Mouse (Mus musculus) heart, adult 2 months (tissue): ENCODE results near the gene Gm4792. TPM values are rescaled to one million over a fixed set of nuclear protein-coding genes. Genes with fewer than 3 reads are reported as not detected.

ENCODE experiments used
- DNase-seq, 2 experiments: peaks; one replicate each; pipeline ENCODE4 v3.0.0; 2021
- H3K27ac ChIP-seq: fragments of 200-600 bp; 2 replicates; pipeline ENCODE4 v1.8.1; 2022
- H3K27me3 ChIP-seq: fragments of 200-500 bp; 2 replicates; pipeline ENCODE4 v1.6.1; 2012; ENCODE audit warnings: mild to moderate bottlenecking, low read length, inconsistent platforms, mixed read lengths; ENCODE audit not compliant: control insufficient read depth, insufficient read depth
- H3K36me3 ChIP-seq: fragments of 200-500 bp; 2 replicates; pipeline ENCODE4 v1.6.1; 2012; ENCODE audit warnings: low read length, inconsistent platforms; ENCODE audit not compliant: control insufficient read depth, insufficient read depth
- H3K4me1 ChIP-seq: fragments of 200-500 bp; 2 replicates; pipeline ENCODE4 v1.6.1; 2011; ENCODE audit warnings: low read length; ENCODE audit not compliant: control insufficient read depth, insufficient read depth
- H3K4me3 ChIP-seq: fragments of 200-600 bp; 2 replicates; pipeline ENCODE4 v1.8.1; 2022
- H3K79me2 ChIP-seq: fragments of 200-500 bp; replicated peaks from 2 replicates; pipeline ENCODE4 v1.6.1; 2012; ENCODE audit warnings: mild to moderate bottlenecking, inconsistent platforms, low read length, moderate library complexity, mixed read lengths; ENCODE audit not compliant: control insufficient read depth, insufficient read depth
- H3K9ac ChIP-seq: fragments of 200-500 bp; 2 replicates; pipeline ENCODE4 v1.6.1; 2012; ENCODE audit warnings: low read depth, mild to moderate bottlenecking, control low read depth, inconsistent platforms, low read length, mixed read lengths
- CTCF ChIP-seq: fragments of 200-600 bp; IDR thresholded peaks from 2 replicates; pipeline ENCODE4 v1.8.1; 2022; ENCODE audit warnings: antibody characterized with exemption, mild to moderate bottlenecking, moderate library complexity
- EP300 ChIP-seq: fragments of 200-500 bp; IDR thresholded peaks from 2 replicates; pipeline ENCODE4 v1.6.1; 2011; ENCODE audit warnings: low read depth, low read length, control low read depth; ENCODE audit not compliant: insufficient read depth
- POLR2A ChIP-seq: fragments of 200-500 bp; IDR thresholded peaks from 2 replicates; pipeline ENCODE4 v1.6.1; 2011; ENCODE audit warnings: mild to moderate bottlenecking, low read depth, low read length, control low read depth; ENCODE audit not compliant: insufficient read depth
- WGBS: fragments of 180-500 bp; shearing (Covaris S2); methylation state at CpG from one replicate; pipeline ENCODE4 v1.1.7; 2018; 5-methylcytosine and 5-hydroxymethylcytosine counted together
- intact Hi-C: fragments of 180-260 bp; cut with DNase I; formaldehyde crosslinking; loops from one replicate; pipeline ENCODE4 v1.15.1; 2025
- polyA plus RNA-seq: library from polyadenylated mRNA; depleted of rRNA; stranded (reverse); fragments of >200 nt; gene quantifications from 2 replicates; pipeline ENCODE4 v1.2.3, GENCODE M21; 2012
- total RNA-seq, 2 experiments: library from RNA; stranded (reverse); gene quantifications; 2 replicates each; pipeline ENCODE4 v1.2.3; 2021

Gm4792 gene
- total and polyA plus RNA-seq, 3 experiments: not detected

DNA sequence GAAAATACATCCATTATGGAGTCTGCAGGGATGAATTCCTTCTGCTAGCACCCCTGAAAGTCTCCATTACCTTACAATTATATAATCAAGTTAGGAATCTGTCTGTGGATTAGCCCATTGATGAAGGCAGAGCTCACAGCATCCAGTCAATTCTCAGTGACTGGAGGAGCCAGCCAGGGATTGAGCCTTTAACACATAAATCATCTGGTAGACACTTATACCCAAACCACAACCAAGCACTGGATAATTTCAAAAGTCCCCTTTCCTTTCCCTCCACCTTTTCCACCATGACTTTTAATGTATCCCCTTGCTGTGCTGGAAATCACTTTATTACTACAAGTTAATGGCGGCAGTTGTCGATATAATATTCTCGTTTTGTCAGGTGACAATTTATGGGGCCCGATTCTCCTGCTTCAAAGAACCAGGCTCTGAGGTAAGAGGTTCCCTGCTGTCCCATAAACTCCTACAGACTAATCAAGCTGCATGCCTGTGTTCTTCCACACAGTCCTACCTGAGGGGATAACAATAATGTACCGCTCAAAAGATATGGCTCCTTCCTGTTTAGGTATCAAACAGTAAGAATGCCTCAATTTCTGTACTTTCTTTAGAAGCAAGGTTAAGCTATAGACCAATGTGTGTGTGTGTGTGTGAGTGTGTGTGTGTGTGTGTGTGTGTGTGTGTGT is 2.4 kb downstream of the Gm4792 start:
- intact Hi-C loops: no loop called here
- WGBS: 88% methylated on average over 5 of the region's 5 CpGs
- no peak overlapping the region for H3K9ac ChIP-seq

DNA sequence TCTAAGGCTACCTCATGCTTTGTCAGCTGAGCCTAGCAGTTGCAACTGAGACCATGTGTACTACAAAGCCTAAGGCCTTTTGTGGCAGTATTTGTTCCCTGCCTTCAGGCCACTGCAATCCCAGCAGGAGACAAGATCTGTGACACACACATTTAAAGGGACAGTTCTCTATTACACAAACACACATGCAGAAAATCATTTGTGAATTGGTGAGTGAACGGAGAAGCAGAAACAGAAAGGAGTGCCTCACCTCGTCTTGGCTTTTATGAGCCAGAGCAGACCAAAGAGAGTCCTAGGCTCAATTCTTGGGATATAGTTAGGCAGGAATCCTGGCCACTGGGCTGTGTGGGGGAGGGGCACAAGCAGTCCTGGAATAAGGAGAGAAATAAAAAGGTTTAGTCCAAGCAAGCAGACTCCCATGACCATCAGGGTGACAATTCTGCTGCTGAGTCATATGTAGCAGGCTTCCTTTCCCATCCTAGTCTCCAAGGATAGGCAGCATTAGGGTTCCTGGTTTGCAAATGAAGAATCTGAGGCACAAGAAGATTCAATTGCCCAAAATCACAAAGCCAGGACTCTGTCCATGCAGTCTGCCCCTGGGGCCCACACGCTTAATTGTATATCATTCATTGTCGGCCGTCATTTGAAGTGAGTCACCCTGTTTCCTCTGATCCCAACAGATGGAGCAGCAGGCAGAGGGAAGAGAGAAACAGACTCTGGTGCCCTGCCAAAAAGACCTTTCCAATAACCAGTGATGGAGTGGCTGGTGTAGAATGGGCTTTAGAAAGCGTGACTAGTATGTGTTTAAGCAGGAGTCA is 3.4 kb downstream of the Gm4792 start:
- H3K36me3 ChIP-seq: no peaks in the 10 kb centered on the region
- H3K27ac ChIP-seq: no peak overlapping the region
- intact Hi-C loops: no loop called here
- H3K4me3 ChIP-seq: no peak overlapping the region
- H3K79me2 ChIP-seq: no peaks in the 10 kb centered on the region
- no peak overlapping the region for H3K9ac ChIP-seq
- no peaks in the 10 kb centered on the region for H3K27me3 ChIP-seq
- no peak for TF ChIP-seq POLR2A
- TF ChIP-seq CTCF: no peak
- TF ChIP-seq EP300: no peak
- WGBS: 59% methylated on average over 6 of the region's 6 CpGs
- H3K4me1 ChIP-seq: no peaks in the 10 kb centered on the region
- no peak for DNase-seq

More for the DNA sequence above, 2.4 kb downstream of the Gm4792 start:
- DNase-seq: no peak
- Histone ChIP-seq H3K79me2 (no peaks in the 10 kb centered on the region), H3K27ac (no peak overlapping the region), H3K27me3 (no peaks in the 10 kb centered on the region), H3K4me3 (no peak overlapping the region), H3K4me1 (no peaks in the 10 kb centered on the region), H3K36me3 (no peaks in the 10 kb centered on the region)
- TF ChIP-seq POLR2A (no peak), CTCF (no peak), EP300 (no peak)

DNA sequence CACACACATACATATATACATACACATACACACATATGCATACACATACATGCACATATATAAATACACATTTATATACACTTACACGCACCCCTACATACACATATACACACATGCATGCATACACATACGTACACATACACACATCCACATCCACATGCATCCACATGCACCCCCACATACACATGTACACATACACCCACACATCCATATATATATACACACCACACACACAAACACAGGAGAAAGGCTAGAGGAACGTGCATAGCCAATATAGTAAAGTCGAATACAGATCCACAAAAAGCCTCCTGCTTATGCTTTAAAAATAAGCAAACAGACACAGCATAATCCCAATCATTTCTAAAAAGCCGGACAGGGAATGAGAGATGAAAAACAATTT is 4.1 kb downstream of the Gm4792 start:
- H3K27ac ChIP-seq: no peak overlapping the region
- no peaks in the 10 kb centered on the region for H3K36me3 ChIP-seq
- no peaks in the 10 kb centered on the region for H3K27me3 ChIP-seq
- 92% methylated on average over 5 of the region's 5 CpGs for WGBS
- H3K4me1 ChIP-seq: no peaks in the 10 kb centered on the region
- TF ChIP-seq EP300 (no peak), CTCF (no peak), POLR2A (no peak)
- H3K9ac ChIP-seq: no peak overlapping the region
- intact Hi-C loops: no loop called here
- H3K4me3 ChIP-seq: no peak overlapping the region
- no peaks in the 10 kb centered on the region for H3K79me2 ChIP-seq
- DNase-seq: no peak

DNA sequence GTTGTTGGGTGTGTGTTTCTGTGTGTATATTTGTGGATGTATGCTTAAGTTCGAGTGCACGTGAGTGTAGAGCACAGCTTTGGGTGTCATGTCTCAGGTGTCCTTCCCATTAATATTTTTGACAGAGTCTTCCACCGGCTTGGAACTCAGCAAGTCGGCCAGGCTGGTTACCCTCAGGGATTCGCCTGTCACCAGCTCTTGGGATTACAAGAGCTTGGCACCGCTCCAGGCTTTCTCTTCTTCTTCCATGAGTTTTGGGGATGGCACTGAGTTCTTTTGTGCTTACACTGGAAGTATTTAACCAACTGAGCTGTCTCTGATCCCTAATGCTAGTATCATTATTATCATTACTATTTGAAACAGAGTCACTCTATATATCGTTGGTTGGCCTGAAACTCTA is 15.7 kb downstream of the Gm4792 start:
- Histone ChIP-seq H3K4me1 (no peaks in the 10 kb centered on the region), H3K4me3 (no peak overlapping the region), H3K9ac (no peak overlapping the region), H3K27ac (no peak overlapping the region), H3K36me3 (no peaks in the 10 kb centered on the region), H3K27me3 (no peaks in the 10 kb centered on the region), H3K79me2 (no peaks in the 10 kb centered on the region)
- 72% methylated on average over 7 of the region's 7 CpGs for WGBS
- no peak for DNase-seq
- TF ChIP-seq EP300: no peak
- no peak for TF ChIP-seq CTCF
- no peak for TF ChIP-seq POLR2A
- intact Hi-C loops: no loop called here

DNA sequence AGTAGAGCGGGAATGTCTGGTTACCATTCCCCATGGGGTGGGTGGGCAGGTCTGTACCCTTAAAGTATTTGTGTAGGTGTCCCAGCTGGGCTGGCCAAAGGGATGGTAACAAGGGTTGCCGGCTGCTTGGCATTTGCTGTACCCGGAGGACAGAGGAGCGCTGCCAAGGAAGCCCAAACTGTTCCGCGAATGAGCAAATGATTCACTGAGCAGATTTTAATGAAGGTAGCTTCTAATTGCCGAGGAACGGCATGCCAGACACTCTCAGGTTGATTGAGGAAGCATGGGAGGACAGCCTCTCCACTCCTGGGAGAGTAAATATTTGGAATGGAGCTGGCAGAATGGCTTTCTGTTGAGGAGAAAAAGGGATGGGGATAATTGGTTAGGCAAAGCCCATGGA is 16.3 kb downstream of the Gm4792 start:
- Histone ChIP-seq H3K4me3 (no peak overlapping the region), H3K4me1 (no peaks in the 10 kb centered on the region), H3K36me3 (no peaks in the 10 kb centered on the region), H3K9ac (no peak overlapping the region), H3K27me3 (no peaks in the 10 kb centered on the region), H3K27ac (no peak overlapping the region), H3K79me2 (no peaks in the 10 kb centered on the region)
- WGBS: 92% methylated on average over 8 of the region's 8 CpGs
- no peak for DNase-seq
- intact Hi-C loops: no loop called here
- TF ChIP-seq CTCF: no peak
- TF ChIP-seq POLR2A: no peak
- TF ChIP-seq EP300: no peak

DNA sequence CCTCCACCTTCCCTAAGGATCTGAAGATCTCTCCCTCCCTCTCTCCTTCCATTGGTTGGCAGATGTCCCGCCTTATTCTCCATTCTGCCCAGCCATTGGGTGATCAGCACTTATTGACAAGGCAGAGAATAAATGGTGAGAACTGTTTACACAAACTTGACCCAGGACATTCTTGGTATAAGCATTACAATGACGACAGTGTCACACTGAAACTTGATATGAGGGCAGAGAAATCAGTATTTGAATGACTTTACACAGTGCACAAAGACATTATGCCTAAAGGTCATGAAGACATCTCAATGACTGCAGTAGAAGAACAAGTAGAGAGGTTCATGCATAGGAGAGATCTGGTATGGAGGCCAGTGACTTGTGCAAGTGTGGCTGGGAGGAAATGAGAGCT is 22.0 kb downstream of the Gm4792 start:
- intact Hi-C loops: no loop called here
- 56% methylated on average over 2 of the region's 2 CpGs for WGBS
- no peaks in the 10 kb centered on the region for H3K4me1 ChIP-seq
- no peak overlapping the region for H3K27ac ChIP-seq
- no peaks in the 10 kb centered on the region for H3K79me2 ChIP-seq
- H3K4me3 ChIP-seq: no peak overlapping the region
- DNase-seq: no peak
- no peaks in the 10 kb centered on the region for H3K27me3 ChIP-seq
- TF ChIP-seq POLR2A (no peak), CTCF (no peak), EP300 (no peak)
- H3K9ac ChIP-seq: no peak overlapping the region
- no peaks in the 10 kb centered on the region for H3K36me3 ChIP-seq
